Mouse (Mus musculus) forebrain, embryonic 13.5 days (tissue): ENCODE results near the gene Lcn2. TPM values are rescaled to one million over a fixed set of nuclear protein-coding genes. Genes with fewer than 3 reads are reported as not detected.

ENCODE experiments used
- ATAC-seq: fragments of 200-750 bp; cut with Nextera tagmentation; 2 replicates; pipeline ENCODE4 v1.8.0; 2017
- H3K27ac ChIP-seq: fragments of 300-500 bp; sonication (generic); 2 replicates; pipeline ENCODE4 v1.5.1; 2015; ENCODE audit warnings: inconsistent platforms, mild to moderate bottlenecking, moderate library complexity
- H3K27me3 ChIP-seq: fragments of 300-500 bp; sonication (generic); 2 replicates; pipeline ENCODE4 v1.6.1; 2015; ENCODE audit warnings: mild to moderate bottlenecking, inconsistent platforms
- H3K36me3 ChIP-seq: fragments of 300-500 bp; sonication (generic); 2 replicates; pipeline ENCODE4 v1.6.1; 2015; ENCODE audit warnings: mild to moderate bottlenecking, inconsistent platforms; ENCODE audit not compliant: poor library complexity, severe bottlenecking
- H3K4me1 ChIP-seq: fragments of 300-500 bp; sonication (generic); 2 replicates; pipeline ENCODE4 v1.6.1; 2015; ENCODE audit warnings: inconsistent platforms
- H3K4me2 ChIP-seq: fragments of 300-500 bp; sonication (generic); 2 replicates; pipeline ENCODE4 v1.6.1; 2015; ENCODE audit warnings: inconsistent platforms, mild to moderate bottlenecking, moderate library complexity
- H3K4me3 ChIP-seq: fragments of 300-500 bp; sonication (generic); 2 replicates; pipeline ENCODE4 v1.5.1; 2015; ENCODE audit warnings: mild to moderate bottlenecking, inconsistent platforms
- H3K9ac ChIP-seq: fragments of 300-500 bp; sonication (generic); 2 replicates; pipeline ENCODE4 v1.6.1; 2015; ENCODE audit warnings: mild to moderate bottlenecking, inconsistent platforms
- H3K9me3 ChIP-seq: fragments of 300-500 bp; sonication (generic); replicated peaks from 2 replicates; pipeline ENCODE4 v1.6.1; 2016; ENCODE audit warnings: inconsistent platforms
- WGBS: fragments of 180-500 bp; shearing (Covaris S2); methylation state at CpG from one replicate; pipeline ENCODE4 v1.1.7; 2015; 5-methylcytosine and 5-hydroxymethylcytosine counted together
- polyA plus RNA-seq: library from polyadenylated mRNA; unstranded; fragments of >200 nt; fragmentation: Nextera tagmentation; extraction: Ambion mirVana; gene quantifications from 2 replicates; pipeline ENCODE4 v1.2.1, GENCODE M21; 2015

The Lcn2 gene
- polyA plus RNA-seq, 1 experiment from 2014 or later: not detected

DNA sequence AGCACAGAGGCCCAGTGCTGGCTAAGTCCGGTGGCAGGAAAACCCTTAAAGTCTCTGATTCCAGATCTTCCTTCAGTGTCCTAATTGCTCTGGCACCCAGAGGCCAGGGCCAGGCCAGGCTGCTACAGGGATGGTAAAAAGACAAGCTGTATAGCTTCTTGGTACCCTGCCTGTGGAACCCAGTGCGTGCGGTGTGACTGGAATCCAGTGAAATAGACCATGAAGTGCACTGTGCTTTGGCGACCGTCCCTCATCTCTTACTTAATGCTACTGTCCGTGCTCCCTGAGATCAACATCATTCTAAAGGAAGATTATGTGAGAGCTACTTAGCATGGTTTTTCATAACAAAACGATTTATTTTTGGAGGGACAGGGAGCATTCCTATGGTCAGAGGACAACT is 23.4 kb upstream of the Lcn2 start:
- Histone ChIP-seq H3K9ac (no peak overlapping the region), H3K27ac (no peak overlapping the region), H3K4me2 (no peak overlapping the region), H3K4me1 (no peaks in the 10 kb centered on the region), H3K27me3 (no peaks in the 10 kb centered on the region), H3K4me3 (no peak overlapping the region), H3K9me3 (no peaks in the 10 kb centered on the region), H3K36me3 (peaks cover 28% of the 10 kb centered on the region)
- no peak for ATAC-seq
- WGBS: 85% methylated on average over 7 of the region's 7 CpGs

GRCm38 (mm10) chr2:32408429-32409424 is 20.7 kb upstream of the Lcn2 start:
- no peak for ATAC-seq
- peaks cover 1% of the 10 kb centered on the region for H3K36me3 ChIP-seq
- H3K27me3 ChIP-seq: no peaks in the 10 kb centered on the region
- H3K4me2 ChIP-seq: no peak overlapping the region
- no peak overlapping the region for H3K27ac ChIP-seq
- no peak overlapping the region for H3K9ac ChIP-seq
- H3K9me3 ChIP-seq: no peaks in the 10 kb centered on the region
- H3K4me3 ChIP-seq: no peak overlapping the region
- H3K4me1 ChIP-seq: no peaks in the 10 kb centered on the region
- 73% methylated on average over 25 of the region's 25 CpGs for WGBS

DNA sequence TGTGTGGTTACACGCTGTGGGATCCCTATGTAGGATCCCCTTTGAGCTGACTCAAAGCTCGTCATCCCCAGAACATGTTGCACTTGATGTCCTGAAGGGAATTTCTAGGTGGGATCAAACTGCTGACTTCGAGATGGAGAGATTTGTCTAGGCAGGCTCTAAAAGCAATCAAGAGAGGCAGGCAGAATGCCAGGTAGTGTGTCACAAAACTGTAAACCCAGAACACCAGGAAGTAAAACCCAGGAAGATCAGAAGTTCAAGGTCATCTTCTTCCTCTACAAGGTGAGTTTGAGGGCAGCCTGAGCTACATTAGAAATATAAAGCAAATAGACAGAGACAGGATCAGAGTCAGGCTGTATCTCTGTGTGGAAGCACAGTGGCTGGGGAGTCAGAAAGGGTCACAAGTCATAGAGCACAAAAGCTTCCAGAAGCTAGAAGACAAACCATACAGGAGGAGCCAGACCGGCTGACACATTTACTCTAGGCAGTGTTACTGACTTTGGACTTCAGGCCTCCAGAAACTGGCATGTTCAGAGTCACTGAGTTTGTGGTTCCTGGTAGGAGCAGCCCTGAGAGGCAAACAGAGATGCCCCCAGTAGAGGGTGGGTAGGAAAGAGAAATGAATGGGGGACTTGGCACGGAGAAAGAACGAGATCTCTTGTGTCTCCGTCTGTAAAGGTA is 19.2 kb upstream of the Lcn2 start:
- H3K9ac ChIP-seq: no peak overlapping the region
- no peak overlapping the region for H3K4me2 ChIP-seq
- H3K36me3 ChIP-seq: peaks cover 7% of the 10 kb centered on the region
- 84% methylated on average over 7 of the region's 7 CpGs for WGBS
- no peaks in the 10 kb centered on the region for H3K9me3 ChIP-seq
- H3K27me3 ChIP-seq: no peaks in the 10 kb centered on the region
- no peaks in the 10 kb centered on the region for H3K4me1 ChIP-seq
- H3K27ac ChIP-seq: no peak overlapping the region
- ATAC-seq: no peak
- H3K4me3 ChIP-seq: no peak overlapping the region

DNA sequence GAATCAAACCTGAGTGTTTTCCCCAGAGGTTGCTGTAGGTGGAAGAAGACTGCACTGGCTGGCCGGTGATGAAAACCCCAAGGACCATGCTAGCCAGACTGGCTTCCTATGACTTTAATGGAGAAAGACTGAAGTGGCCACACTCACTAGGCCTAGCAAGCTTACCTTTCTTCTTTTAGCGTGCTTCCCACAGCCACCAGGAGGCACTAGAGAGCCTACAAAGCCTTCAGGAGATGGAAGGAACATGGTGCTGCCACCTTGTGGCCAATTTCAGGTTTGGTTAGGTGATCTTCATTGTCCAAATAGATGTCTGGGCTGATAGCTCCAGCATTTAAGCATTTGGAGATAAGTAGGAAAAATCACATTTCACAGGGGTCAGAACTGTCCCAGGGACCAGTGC is 16.6 kb upstream of the Lcn2 start:
- no peaks in the 10 kb centered on the region for H3K9me3 ChIP-seq
- H3K27me3 ChIP-seq: no peaks in the 10 kb centered on the region
- 22% methylated on average over 2 of the region's 2 CpGs for WGBS
- H3K9ac ChIP-seq: no peak overlapping the region
- H3K4me2 ChIP-seq: no peak overlapping the region
- H3K36me3 ChIP-seq: peaks cover 30% of the 10 kb centered on the region
- no peak overlapping the region for H3K27ac ChIP-seq
- H3K4me3 ChIP-seq: no peak overlapping the region
- H3K4me1 ChIP-seq: no peaks in the 10 kb centered on the region
- peak; percentile 63; the same call in 1 of the 2 replicates for ATAC-seq

DNA sequence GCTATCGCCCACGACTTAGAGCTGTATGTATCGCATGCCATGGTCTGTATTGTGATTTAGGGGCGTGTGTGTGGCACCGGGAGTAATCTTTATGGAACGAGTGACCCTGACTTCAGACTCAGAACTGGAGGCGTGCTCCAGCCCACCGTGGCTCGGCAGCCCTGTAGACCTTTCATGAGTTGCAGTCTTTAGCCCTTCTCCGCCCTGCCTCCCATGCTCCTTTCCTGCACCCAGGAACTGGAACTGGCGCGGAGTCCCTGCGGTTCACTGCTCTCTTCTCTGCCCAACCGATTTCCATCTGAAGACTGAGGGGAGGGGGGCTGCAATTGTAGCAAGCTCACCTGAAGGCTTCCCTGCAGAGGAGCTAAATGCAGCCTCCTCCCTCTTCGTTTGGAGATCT is 8.6 kb upstream of the Lcn2 start:
- H3K27ac ChIP-seq: no peak overlapping the region; the same call in 1 of the 2 replicates
- ATAC-seq: no peak
- peaks cover 21% of the 10 kb centered on the region for H3K36me3 ChIP-seq
- H3K9me3 ChIP-seq: no peaks in the 10 kb centered on the region
- no peaks in the 10 kb centered on the region for H3K27me3 ChIP-seq
- H3K4me2 ChIP-seq: peak overlapping the region; percentile 84
- H3K9ac ChIP-seq: peak overlapping the region; percentile 91
- 1% methylated on average over 15 of the region's 15 CpGs for WGBS
- peaks cover 20% of the 10 kb centered on the region for H3K4me1 ChIP-seq
- peak overlapping the region; percentile 90 for H3K4me3 ChIP-seq

GRCm38 (mm10) chr2:32395946-32396621 is 8.0 kb upstream of the Lcn2 start:
- peak; percentile 98 for ATAC-seq
- Histone ChIP-seq H3K4me1 (peaks cover 20% of the 10 kb centered on the region), H3K36me3 (peaks cover 15% of the 10 kb centered on the region), H3K4me2 (peak overlapping the region; percentile 84), H3K27ac (peak overlapping the region; percentile 70), H3K9me3 (no peaks in the 10 kb centered on the region), H3K27me3 (no peaks in the 10 kb centered on the region), H3K4me3 (peak overlapping the region; percentile 90), H3K9ac (peak overlapping the region; percentile 91)
- under 1% methylated on average over 53 of the region's 59 CpGs for WGBS

DNA sequence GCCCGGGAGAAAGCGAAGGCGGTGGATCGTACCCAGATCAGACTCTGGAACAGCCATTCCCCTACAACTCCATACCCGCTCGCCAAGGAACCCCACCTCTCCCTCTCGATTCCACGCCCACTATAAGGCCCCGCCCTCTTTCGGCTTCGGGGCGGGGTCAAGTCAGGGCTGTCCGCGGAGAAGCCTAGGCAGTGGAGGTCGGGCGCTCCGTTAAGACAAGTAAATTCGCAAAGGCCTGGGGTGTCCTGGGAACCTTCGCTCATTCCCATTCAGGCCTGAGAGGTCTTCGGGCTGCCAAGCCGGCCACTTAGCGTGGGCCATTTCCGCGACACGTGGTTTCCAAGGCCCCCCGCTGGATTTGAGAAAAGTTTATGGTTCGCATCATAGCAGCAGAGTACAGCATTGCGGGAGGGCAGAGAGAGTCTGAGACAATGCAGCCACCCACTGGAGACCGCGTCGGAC is 7.5 kb upstream of the Lcn2 start, which contains the start of gene Ptges2:
Gene Ptges2 (plus strand): TSS at position 413 of the 462 bp plus-strand sequence.
- Histone ChIP-seq H3K4me3 (peak within 1 kb of the TSS; percentile 90), H3K27ac (peak within 1 kb of the TSS; percentile 70), H3K9me3 (no peaks in the 10 kb centered on the region), H3K27me3 (no peaks in the 10 kb centered on the region), H3K36me3 (peaks cover 10% of the 10 kb centered on the region), H3K4me2 (peak within 1 kb of the TSS; percentile 84), H3K9ac (peak within 1 kb of the TSS; percentile 91), H3K4me1 (peaks cover 20% of the 10 kb centered on the region)
- WGBS: 0% methylated on average over 31 of the region's 31 CpGs
- ATAC-seq: peak; percentile 92

DNA sequence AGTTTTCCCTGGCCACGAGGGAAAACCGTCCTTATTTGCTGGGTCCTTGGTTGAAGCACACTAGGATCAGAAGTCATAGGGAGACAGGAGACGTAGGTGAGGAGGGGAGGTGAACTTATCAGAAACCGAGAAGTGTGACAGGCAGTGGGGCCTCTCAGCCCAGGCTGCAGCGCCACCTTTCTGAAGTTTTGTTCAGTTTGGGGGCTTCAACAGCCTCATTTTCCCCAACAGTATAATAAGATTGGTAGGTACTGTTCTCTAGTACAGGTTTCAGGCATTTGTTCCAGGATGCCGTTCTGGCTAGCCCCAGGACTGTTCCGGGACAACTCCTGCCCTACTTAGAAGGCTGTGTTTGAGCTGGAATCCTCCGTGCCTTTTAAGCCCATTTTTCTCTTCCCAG is 6.9 kb upstream of the Lcn2 start:
- H3K4me1 ChIP-seq: peaks cover 20% of the 10 kb centered on the region
- H3K9me3 ChIP-seq: no peaks in the 10 kb centered on the region
- H3K4me3 ChIP-seq: peak overlapping the region; percentile 90
- H3K4me2 ChIP-seq: peak overlapping the region; percentile 84
- H3K27me3 ChIP-seq: no peaks in the 10 kb centered on the region
- peak overlapping the region; percentile 91 for H3K9ac ChIP-seq
- H3K36me3 ChIP-seq: peaks cover 4% of the 10 kb centered on the region; the same call in 1 of the 2 replicates
- no peak for ATAC-seq
- peak overlapping the region; percentile 70 for H3K27ac ChIP-seq
- 6% methylated on average over 8 of the region's 8 CpGs for WGBS

- no peaks in the 10 kb centered on the region for H3K36me3 ChIP-seq
- peaks cover 13% of the 10 kb centered on the region for H3K4me1 ChIP-seq
- no peak overlapping the region for H3K4me2 ChIP-seq
- peaks cover 4% of the 10 kb centered on the region for H3K27me3 ChIP-seq
- 88% methylated on average over 5 of the region's 5 CpGs for WGBS
- ATAC-seq: no peak
- H3K27ac ChIP-seq: no peak overlapping the region
- no peaks in the 10 kb centered on the region for H3K9me3 ChIP-seq
- H3K9ac ChIP-seq: no peak overlapping the region
- no peak overlapping the region for H3K4me3 ChIP-seq
Measured at GRCm38 (mm10) chr2:32392063-32392462, 4.0 kb upstream of the Lcn2 start.

DNA sequence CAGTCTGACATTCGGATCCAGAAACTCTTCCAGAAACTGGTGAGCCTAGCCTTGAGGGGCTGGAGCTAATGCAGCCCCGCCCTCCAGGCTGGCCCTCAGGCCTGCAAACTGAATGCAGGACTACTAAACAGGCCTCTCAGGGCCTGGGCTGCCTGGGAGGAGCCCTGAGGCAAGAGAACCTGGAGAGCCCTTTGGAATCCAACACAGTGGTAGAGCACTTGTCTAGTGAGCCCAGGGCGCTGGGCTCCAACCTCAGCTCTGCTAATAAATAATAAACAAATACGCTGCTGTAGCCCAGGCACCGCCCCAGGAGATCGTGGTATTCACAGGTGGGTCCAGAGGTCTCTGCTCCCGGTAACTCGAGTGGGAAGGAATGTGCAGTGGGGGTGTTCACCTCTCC is 2.8 kb upstream of the Lcn2 start:
- Histone ChIP-seq H3K27me3 (peaks cover 4% of the 10 kb centered on the region), H3K36me3 (no peaks in the 10 kb centered on the region), H3K9me3 (no peaks in the 10 kb centered on the region), H3K9ac (no peak overlapping the region), H3K4me3 (no peak overlapping the region), H3K4me1 (peaks cover 6% of the 10 kb centered on the region), H3K27ac (no peak overlapping the region), H3K4me2 (no peak overlapping the region)
- ATAC-seq: no peak
- WGBS: 76% methylated on average over 8 of the region's 8 CpGs

- Histone ChIP-seq H3K36me3 (no peaks in the 10 kb centered on the region), H3K4me2 (no peak overlapping the region), H3K27ac (no peak overlapping the region), H3K27me3 (peaks cover 4% of the 10 kb centered on the region), H3K4me3 (no peak overlapping the region), H3K9me3 (no peaks in the 10 kb centered on the region), H3K9ac (no peak overlapping the region; the same call in 1 of the 2 replicates), H3K4me1 (no peaks in the 10 kb centered on the region)
- no peak for ATAC-seq
- 84% methylated on average over 2 of the region's 2 CpGs for WGBS
Measured at GRCm38 (mm10) chr2:32389157-32389556, 1.1 kb upstream of the Lcn2 start.
